13 mouse cellular contexts compared by ENCODE assay signal in genomic region chr16:10347551-10347950, GRCm38 (mm10). TPM values are rescaled to one million over a fixed set of nuclear protein-coding genes. Genes with fewer than 3 reads are reported as not detected.
DNase-seq lines count a peak whose midpoint lies in the region; ATAC-seq lines count a peak whose summit lies in the region.
"Had no signal": no experiment of that assay in that cellular context is flagged by ENCODE, and none has a peak within 500 bp of the region (broad histone marks: within the 10 kb centered on the region; RNA-seq: fewer than 3 reads in every experiment).

No protein-coding gene starts in this region.

- no peak overlapping the region for H3K4me2 ChIP-seq in heart, embryonic 12.5 days
- H3K4me2 ChIP-seq in lung, embryonic 15.5 days = no peak overlapping the region
- no peak overlapping the region for H3K4me2 ChIP-seq in forebrain, embryonic 11.5 days (ENCODE audit: low read depth, low read length, severe bottlenecking)
- H3K4me2 ChIP-seq: embryonic facial prominence, embryonic 12.5 days; liver, embryonic 15.5 days had no signal

- peak; percentile 70 to 86 for DNase-seq in heart, adult 18-20 months
- peak; percentile 59 to 81 for DNase-seq in urinary bladder, adult 18-20 months (ENCODE audit: low spot score in 2 of 2)
- DNase-seq in urinary bladder, postnatal 25 days (ENCODE audit: low spot score) = no peak
- no peak for DNase-seq in embryo, embryonic 10.5 days (ENCODE audit: low spot score)
- DNase-seq in forebrain, embryonic 10.5 days (ENCODE audit: extremely low spot score, low spot score) = no peak
- DNase-seq in forebrain, embryonic 11.5 days (ENCODE audit: low spot score) = no peak
- DNase-seq: midbrain, embryonic 14.5 days had no signal

- no peak for ATAC-seq in heart, embryonic 12.5 days (ENCODE audit: insufficient number of reproducible peaks, low FRiP score)
- ATAC-seq in lung, embryonic 15.5 days (ENCODE audit: borderline replicate concordance, extremely low read depth, low FRiP score, low TSS enrichment) = 0 out of 2 replicates have a peak, but pooled peaks have one; percentile 7
- no peak for ATAC-seq in forebrain, embryonic 11.5 days (replicated peaks; ENCODE audit: low FRiP score)
- ATAC-seq: CD4-positive, CD25-positive, alpha-beta regulatory T cell, adult 4 months had no signal

- no peak overlapping the region for H3K27ac ChIP-seq in heart, embryonic 12.5 days (ENCODE audit: poor library complexity, severe bottlenecking)
- peak overlapping the region; percentile 93 for H3K27ac ChIP-seq in lung, embryonic 15.5 days
- no peak overlapping the region for H3K27ac ChIP-seq in forebrain, embryonic 10.5 days
- H3K27ac ChIP-seq in forebrain, embryonic 11.5 days (ENCODE audit: low read depth, low read length) = no peak overlapping the region
- H3K27ac ChIP-seq: embryonic facial prominence, embryonic 12.5 days; liver, embryonic 15.5 days had no signal

- 77% methylated on average over 7 of the region's 7 CpGs for WGBS in heart, embryonic 12.5 days
- 60% methylated on average over 7 of the region's 7 CpGs for WGBS in lung, embryonic 15.5 days
- WGBS in forebrain, embryonic 10.5 days = 88% methylated on average over 7 of the region's 7 CpGs
- whole genome bisulfite sequencing in forebrain, embryonic 11.5 days = 88% methylated on average over 7 of the region's 7 CpGs

- no peaks in the 10 kb centered on the region for H3K9me3 ChIP-seq in heart, embryonic 12.5 days (replicated peaks)
- H3K9me3 ChIP-seq in lung, embryonic 15.5 days = no peaks in the 10 kb centered on the region
- H3K9me3 ChIP-seq in forebrain, embryonic 10.5 days = no peaks in the 10 kb centered on the region
- no peaks in the 10 kb centered on the region for H3K9me3 ChIP-seq in forebrain, embryonic 11.5 days (ENCODE audit: control insufficient read depth, low read length)
- H3K9me3 ChIP-seq: embryonic facial prominence, embryonic 12.5 days; liver, embryonic 15.5 days had no signal

- H3K36me3 ChIP-seq in heart, embryonic 12.5 days = no peaks in the 10 kb centered on the region
- no peaks in the 10 kb centered on the region for H3K36me3 ChIP-seq in lung, embryonic 15.5 days
- H3K36me3 ChIP-seq in forebrain, embryonic 10.5 days (replicated peaks) = no peaks in the 10 kb centered on the region
- no peaks in the 10 kb centered on the region for H3K36me3 ChIP-seq in forebrain, embryonic 11.5 days (ENCODE audit: control insufficient read depth, insufficient read depth, low read length)
- H3K36me3 ChIP-seq: embryonic facial prominence, embryonic 12.5 days; liver, embryonic 15.5 days had no signal

- H3K4me1 ChIP-seq in heart, embryonic 12.5 days (replicated peaks) = peaks cover 22% of the 10 kb centered on the region
- peaks cover 42% of the 10 kb centered on the region for H3K4me1 ChIP-seq in lung, embryonic 15.5 days
- H3K4me1 ChIP-seq in forebrain, embryonic 10.5 days = peaks cover 19% of the 10 kb centered on the region
- no peaks in the 10 kb centered on the region; the same call in 1 of the 2 replicates for H3K4me1 ChIP-seq in forebrain, embryonic 11.5 days (replicated peaks; ENCODE audit: control insufficient read depth, insufficient read depth, low read length)
- H3K4me1 ChIP-seq: embryonic facial prominence, embryonic 12.5 days; liver, embryonic 15.5 days had no signal

- H3K27me3 ChIP-seq in heart, embryonic 12.5 days (replicated peaks) = no peaks in the 10 kb centered on the region
- no peaks in the 10 kb centered on the region for H3K27me3 ChIP-seq in lung, embryonic 15.5 days
- no peaks in the 10 kb centered on the region for H3K27me3 ChIP-seq in forebrain, embryonic 10.5 days (ENCODE audit: poor library complexity, severe bottlenecking)
- H3K27me3 ChIP-seq in forebrain, embryonic 11.5 days (ENCODE audit: control insufficient read depth, insufficient read depth, low read length) = no peaks in the 10 kb centered on the region
- H3K27me3 ChIP-seq: embryonic facial prominence, embryonic 12.5 days; liver, embryonic 15.5 days had no signal

- no peak overlapping the region for H3K4me3 ChIP-seq in heart, embryonic 12.5 days
- no peak overlapping the region for H3K4me3 ChIP-seq in lung, embryonic 15.5 days
- H3K4me3 ChIP-seq in forebrain, embryonic 10.5 days = no peak overlapping the region
- H3K4me3 ChIP-seq in forebrain, embryonic 11.5 days (ENCODE audit: low read depth, low read length) = no peak overlapping the region
- H3K4me3 ChIP-seq: embryonic facial prominence, embryonic 12.5 days; liver, embryonic 15.5 days had no signal

- no peak overlapping the region for H3K9ac ChIP-seq in heart, embryonic 12.5 days
- H3K9ac ChIP-seq in lung, embryonic 15.5 days = no peak overlapping the region
- no peak overlapping the region for H3K9ac ChIP-seq in forebrain, embryonic 11.5 days (ENCODE audit: low read length)
- H3K9ac ChIP-seq: embryonic facial prominence, embryonic 12.5 days; liver, embryonic 15.5 days had no signal

RNA-seq across cellular contexts. Expression of gene Emp2, which starts 33.8 kb away (rescaled TPM):
- total RNA-seq in heart, adult 18-20 months (2021) = 10 to 100 TPM; 31.4 to 34.6 TPM
- polyA plus RNA-seq in heart, embryonic 12.5 days (2016; fragmentation: Nextera tagmentation; extraction: Ambion mirVana) = 24.2 and 25.4 TPM in 2 replicates
- polyA plus RNA-seq in lung, embryonic 15.5 days (2015; fragmentation: Nextera tagmentation; extraction: Ambion mirVana) = 79.3 and 93.8 TPM in 2 replicates
- polyA plus RNA-seq in forebrain, embryonic 10.5 days (2016; fragmentation: Nextera tagmentation; extraction: Ambion mirVana) = 2.1 and 2.2 TPM in 2 replicates
- 3.1 and 3.3 TPM in 2 replicates for polyA plus RNA-seq in forebrain, embryonic 11.5 days (2014; fragmentation: Nextera tagmentation; extraction: Ambion mirVana)
- polyA plus RNA-seq: CD4-positive, CD25-positive, alpha-beta regulatory T cell, adult 4 months had no signal

RNA-seq across cellular contexts. Expression of gene Tekt5, which starts 47.7 kb away (rescaled TPM):
- not detected for total RNA-seq in heart, adult 18-20 months (2021)
- polyA plus RNA-seq in heart, embryonic 12.5 days (2016; fragmentation: Nextera tagmentation; extraction: Ambion mirVana) = 0.21 and 0.24 TPM in 2 replicates
- polyA plus RNA-seq in lung, embryonic 15.5 days (2015; fragmentation: Nextera tagmentation; extraction: Ambion mirVana) = 1.9 and 2.6 TPM in 2 replicates
- 0.10 TPM in 1 of 2 replicates, not detected in the other for polyA plus RNA-seq in forebrain, embryonic 10.5 days (2016; fragmentation: Nextera tagmentation; extraction: Ambion mirVana)
- 0.15 TPM in 1 of 2 replicates, not detected in the other for polyA plus RNA-seq in forebrain, embryonic 11.5 days (2014; fragmentation: Nextera tagmentation; extraction: Ambion mirVana)
- total RNA-seq: gastrocnemius, adult 8-10 months had no signal
- polyA plus RNA-seq: CD4-positive, CD25-positive, alpha-beta regulatory T cell, adult 4 months; embryonic facial prominence, embryonic 12.5 days had no signal

Comparison
In these comparisons a context has a peak if more than half of its experiments do, and no peak if none do; other contexts are left out.
1. DNase-seq: peak in heart, adult 18-20 months (2 of 2) and urinary bladder, adult 18-20 months (2 of 2); none in urinary bladder, postnatal 25 days (single experiment), embryo, embryonic 10.5 days (single experiment), forebrain, embryonic 10.5 days (single experiment) and forebrain, embryonic 11.5 days (single experiment).